Mouse (Mus musculus) liver, embryonic 15.5 days (tissue): ENCODE data around the gene Cbfa2t3. TPM values are rescaled to one million over a fixed set of nuclear protein-coding genes. Genes with fewer than 3 reads are reported as not detected.
A peak's percentile ranks its signal among the peaks of the same experiment; 100 is the strongest.

Experiments
- ATAC-seq: fragments of 200-750 bp; cut with Nextera tagmentation; 2 replicates; pipeline ENCODE4 v1.8.0; 2017; ENCODE audit warnings: moderate number of reproducible peaks, mild to moderate bottlenecking, moderate library complexity; ENCODE audit not compliant: insufficient read depth
- H3K27ac ChIP-seq: fragments of 300-500 bp; sonication (generic); replicated peaks from 2 replicates; pipeline ENCODE4 v1.5.1; 2015; ENCODE audit warnings: mild to moderate bottlenecking, inconsistent platforms
- H3K27me3 ChIP-seq: fragments of 300-500 bp; sonication (generic); 2 replicates; pipeline ENCODE4 v1.6.1; 2015; ENCODE audit warnings: mild to moderate bottlenecking, inconsistent platforms
- H3K36me3 ChIP-seq: fragments of 300-500 bp; sonication (generic); replicated peaks from 2 replicates; pipeline ENCODE4 v1.6.1; 2015; ENCODE audit warnings: moderate library complexity, mild to moderate bottlenecking, inconsistent platforms
- H3K4me1 ChIP-seq: fragments of 300-500 bp; sonication (generic); replicated peaks from 2 replicates; pipeline ENCODE4 v1.6.1; 2015; ENCODE audit warnings: inconsistent platforms
- H3K4me2 ChIP-seq: fragments of 300-500 bp; sonication (generic); 2 replicates; pipeline ENCODE4 v1.6.1; 2015; ENCODE audit warnings: moderate library complexity, mild to moderate bottlenecking, inconsistent platforms
- H3K4me3 ChIP-seq: fragments of 300-500 bp; sonication (generic); replicated peaks from 2 replicates; pipeline ENCODE4 v1.5.1; 2015; ENCODE audit warnings: mild to moderate bottlenecking, inconsistent platforms
- H3K9ac ChIP-seq: fragments of 300-500 bp; sonication (generic); 2 replicates; pipeline ENCODE4 v1.6.1; 2015; ENCODE audit warnings: moderate library complexity, mild to moderate bottlenecking, inconsistent platforms
- H3K9me3 ChIP-seq: fragments of 300-500 bp; sonication (generic); replicated peaks from 2 replicates; pipeline ENCODE4 v1.6.1; 2016; ENCODE audit warnings: inconsistent platforms
- WGBS: fragments of 180-500 bp; shearing (Covaris S2); methylation state at CpG from one replicate; pipeline ENCODE4 v1.1.7; 2015; ENCODE audit warnings: mixed read lengths; ENCODE audit not compliant: insufficient replicate concordance; 5-methylcytosine and 5-hydroxymethylcytosine counted together
- polyA plus RNA-seq: library from polyadenylated mRNA; unstranded; fragments of >200 nt; fragmentation: Nextera tagmentation; extraction: Ambion mirVana; gene quantifications from 2 replicates; pipeline ENCODE4 v1.2.1, GENCODE M21; 2015

The Cbfa2t3 gene
- polyA plus RNA-seq, 1 experiment from 2014 or later, result 3.5 TPM

DNA sequence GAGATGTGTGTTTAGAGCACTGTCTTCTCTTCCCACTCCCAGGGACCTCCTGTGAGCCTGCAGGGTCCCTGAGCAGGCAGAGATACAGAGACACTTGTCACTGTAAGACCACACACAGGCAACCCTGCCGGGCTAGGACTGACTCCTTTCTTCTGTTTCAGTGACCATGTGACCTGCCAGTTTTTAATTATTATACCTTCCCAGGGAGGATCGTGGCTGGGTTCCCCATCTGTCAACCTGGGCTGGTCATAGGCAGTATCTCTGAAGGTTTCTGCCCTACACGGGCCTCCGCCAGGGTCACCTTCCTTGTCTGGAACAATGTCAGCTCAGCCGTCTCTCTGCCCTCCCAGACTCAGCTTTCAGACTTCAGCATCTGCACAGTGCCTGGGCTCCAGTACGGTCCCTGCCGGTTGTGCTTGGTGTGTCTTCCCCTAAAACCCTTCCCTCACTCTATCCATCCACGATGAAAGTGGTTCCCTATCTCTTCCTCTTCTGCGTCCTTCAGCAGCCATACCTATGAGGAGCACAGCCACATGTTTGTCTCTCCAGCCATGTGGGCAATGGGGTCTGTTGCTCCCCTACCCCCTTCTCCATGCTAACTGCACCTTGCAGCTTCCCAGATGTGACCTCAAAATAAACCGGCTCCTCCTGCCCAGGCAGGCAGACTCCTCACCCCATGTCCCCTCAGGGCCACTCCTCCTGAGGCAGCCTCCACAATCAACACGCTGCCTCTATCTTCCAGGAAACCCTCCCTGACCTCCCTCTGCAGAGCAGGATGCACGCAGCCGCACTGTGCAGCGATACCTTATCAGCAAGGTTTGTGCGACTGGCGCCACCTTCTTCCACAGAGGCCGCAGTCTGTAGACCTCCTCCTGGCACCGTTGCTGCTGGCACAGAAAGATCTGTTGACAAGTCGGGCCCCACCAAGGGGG lies 36.9 kb upstream of the Cbfa2t3 start:
- H3K27me3 ChIP-seq, result peaks cover 99% of the 10 kb centered on the region
- H3K27ac ChIP-seq, result peak overlapping the region; percentile 35; the same call in 1 of the 2 replicates
- H3K36me3 ChIP-seq, result no peaks in the 10 kb centered on the region
- 10% methylated on average over 19 of the region's 19 CpGs for WGBS
- H3K4me1 ChIP-seq, result peaks cover 44% of the 10 kb centered on the region
- H3K4me3 ChIP-seq, result peak overlapping the region; percentile 19
- peak; percentile 92 for ATAC-seq
- peak overlapping the region; percentile 54 for H3K4me2 ChIP-seq
- peak overlapping the region; percentile 36 for H3K9ac ChIP-seq
- H3K9me3 ChIP-seq, result no peaks in the 10 kb centered on the region

DNA sequence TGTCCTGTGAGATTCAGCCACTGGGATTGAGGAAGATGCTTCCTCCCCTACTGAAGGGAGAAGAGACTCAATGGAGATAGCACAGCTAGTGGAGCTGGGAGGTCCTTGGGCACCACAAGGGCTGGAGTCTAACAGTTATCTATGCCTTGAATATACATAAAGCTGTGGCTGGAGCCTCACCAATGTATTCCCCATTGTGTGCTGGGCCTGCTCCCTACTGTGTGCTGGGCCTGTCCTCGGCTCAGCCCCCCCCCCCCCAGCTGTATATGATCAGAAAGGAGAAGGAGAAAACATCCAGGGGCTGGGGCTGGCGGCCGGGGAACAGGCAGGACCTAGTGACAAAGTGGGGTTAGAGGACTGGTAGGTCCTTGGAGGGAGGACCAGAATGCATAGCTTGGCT lies 36.2 kb upstream of the Cbfa2t3 start:
- 0 out of 2 replicates have a peak overlapping the region, but pooled peaks have one; percentile 35 for H3K9ac ChIP-seq
- H3K4me2 ChIP-seq, result no peak overlapping the region; the same call in 1 of the 2 replicates

DNA sequence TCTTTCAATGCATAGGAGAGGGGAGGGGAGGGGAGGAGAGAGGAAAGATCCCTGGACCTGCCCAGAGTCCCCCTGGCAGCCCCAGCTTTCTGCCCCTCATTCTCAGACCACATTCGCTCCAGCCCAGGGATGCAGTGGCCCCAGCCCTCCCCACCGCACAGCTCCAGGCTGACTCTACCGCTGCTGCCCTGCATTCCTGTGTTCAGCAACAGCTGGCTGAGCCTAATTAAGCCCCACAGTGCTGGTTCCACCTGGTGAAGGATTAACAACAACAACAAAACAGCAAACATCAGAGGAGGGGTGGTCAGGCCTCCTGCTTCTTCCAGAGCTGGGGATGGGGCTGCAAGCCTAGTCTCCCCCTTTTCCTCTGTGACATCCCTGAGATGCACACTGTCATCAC lies 29.7 kb upstream of the Cbfa2t3 start:
- ATAC-seq, result no peak
- Histone ChIP-seq H3K27ac (no peak overlapping the region), H3K4me2 (no peak overlapping the region), H3K4me1 (no peaks in the 10 kb centered on the region), H3K36me3 (no peaks in the 10 kb centered on the region), H3K27me3 (peaks cover 99% of the 10 kb centered on the region), H3K9ac (no peak overlapping the region), H3K9me3 (no peaks in the 10 kb centered on the region), H3K4me3 (no peak overlapping the region)
- WGBS, result 53% methylated on average over 3 of the region's 3 CpGs

More for the DNA sequence above, 36.2 kb upstream of the Cbfa2t3 start:
- 57% methylated on average over 3 of the region's 3 CpGs for WGBS
- no peak overlapping the region for H3K4me3 ChIP-seq
- 0 out of 2 replicates have a peak overlapping the region, but pooled peaks have one; percentile 35 for H3K27ac ChIP-seq
- ATAC-seq, result no peak
- peaks cover 44% of the 10 kb centered on the region for H3K4me1 ChIP-seq
- H3K27me3 ChIP-seq, result peaks cover 99% of the 10 kb centered on the region
- H3K36me3 ChIP-seq, result no peaks in the 10 kb centered on the region
- H3K9me3 ChIP-seq, result no peaks in the 10 kb centered on the region

DNA sequence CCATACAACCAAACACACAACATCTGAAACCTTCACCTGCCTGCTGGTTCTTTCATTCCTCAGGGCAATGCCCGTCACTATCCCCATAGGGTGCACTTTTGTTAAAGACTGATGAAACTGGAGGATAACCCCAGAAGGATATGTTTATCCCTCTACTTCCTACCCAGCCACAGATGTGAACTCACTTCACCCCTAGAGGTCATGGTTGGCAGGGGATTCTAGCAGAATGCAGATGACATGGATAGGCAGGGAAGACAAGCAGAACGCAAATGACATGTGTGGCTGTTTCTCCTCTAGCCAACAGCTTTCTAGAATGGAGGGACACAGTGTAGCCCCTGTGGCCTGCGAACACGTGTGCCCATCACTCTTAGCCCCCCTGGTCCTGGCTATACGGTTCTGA lies 28.5 kb upstream of the Cbfa2t3 start:
- H3K27me3 ChIP-seq, result peaks cover 99% of the 10 kb centered on the region
- no peak overlapping the region for H3K4me2 ChIP-seq
- 50% methylated on average over 5 of the region's 5 CpGs for WGBS

DNA sequence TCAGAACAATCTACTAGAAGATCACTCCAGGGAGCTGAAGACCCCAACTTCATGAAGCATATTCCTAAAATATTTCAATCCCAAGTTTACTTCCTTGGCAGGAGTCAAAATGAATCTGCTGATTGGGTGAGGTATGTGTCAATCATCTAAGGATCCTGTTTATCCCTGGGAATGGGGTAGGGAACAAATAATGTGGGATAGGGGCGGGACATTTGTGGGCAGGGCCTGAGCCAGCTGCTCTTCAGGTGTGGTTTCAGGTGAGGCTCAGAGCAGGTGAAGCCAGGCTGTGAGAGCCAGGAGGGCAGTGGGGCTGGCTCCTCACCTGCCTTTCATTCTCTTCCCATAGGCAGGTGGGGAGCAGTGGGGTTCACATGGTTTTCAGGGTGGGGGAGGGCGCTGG lies 27.9 kb upstream of the Cbfa2t3 start:
- Histone ChIP-seq H3K4me1 (peaks cover 17% of the 10 kb centered on the region), H3K27ac (no peak overlapping the region), H3K9ac (no peak overlapping the region), H3K4me3 (no peak overlapping the region), H3K4me2 (no peak overlapping the region), H3K36me3 (no peaks in the 10 kb centered on the region), H3K27me3 (peaks cover 99% of the 10 kb centered on the region), H3K9me3 (no peaks in the 10 kb centered on the region)
- WGBS, result 49% methylated on average over 2 of the region's 2 CpGs
- no peak for ATAC-seq

More for the DNA sequence above, 28.5 kb upstream of the Cbfa2t3 start:
- H3K9ac ChIP-seq, result no peak overlapping the region
- H3K4me1 ChIP-seq, result peaks cover 11% of the 10 kb centered on the region
- H3K9me3 ChIP-seq, result no peaks in the 10 kb centered on the region
- H3K4me3 ChIP-seq, result no peak overlapping the region
- H3K36me3 ChIP-seq, result no peaks in the 10 kb centered on the region
- no peak overlapping the region for H3K27ac ChIP-seq
- ATAC-seq, result no peak

DNA sequence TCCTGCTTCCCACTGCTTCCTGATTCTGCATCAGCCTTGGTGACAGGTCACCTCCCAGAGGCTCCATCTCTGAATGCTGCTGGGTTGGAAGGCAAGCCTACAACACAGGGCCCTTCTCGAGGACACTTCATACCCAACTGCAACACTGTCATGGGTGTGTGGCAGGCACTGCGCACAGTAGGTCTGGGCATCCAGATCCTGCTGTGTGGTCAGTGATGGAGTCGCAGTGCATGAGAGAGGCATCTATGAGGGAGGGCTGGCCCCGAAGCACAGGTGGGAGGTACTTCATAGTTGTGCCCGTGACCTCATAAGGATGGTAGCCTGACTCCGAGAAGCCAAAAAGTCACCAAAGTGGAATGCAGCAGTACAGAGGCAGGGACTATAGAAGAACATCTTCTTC lies 26.3 kb upstream of the Cbfa2t3 start:
- H3K4me1 ChIP-seq, result peaks cover 33% of the 10 kb centered on the region
- no peak overlapping the region for H3K4me2 ChIP-seq
- ATAC-seq, result no peak
- H3K4me3 ChIP-seq, result no peak overlapping the region
- no peak overlapping the region for H3K9ac ChIP-seq
- no peaks in the 10 kb centered on the region for H3K36me3 ChIP-seq
- H3K9me3 ChIP-seq, result no peaks in the 10 kb centered on the region
- H3K27me3 ChIP-seq, result peaks cover 97% of the 10 kb centered on the region
- WGBS, result 86% methylated on average over 6 of the region's 6 CpGs
- H3K27ac ChIP-seq, result no peak overlapping the region

DNA sequence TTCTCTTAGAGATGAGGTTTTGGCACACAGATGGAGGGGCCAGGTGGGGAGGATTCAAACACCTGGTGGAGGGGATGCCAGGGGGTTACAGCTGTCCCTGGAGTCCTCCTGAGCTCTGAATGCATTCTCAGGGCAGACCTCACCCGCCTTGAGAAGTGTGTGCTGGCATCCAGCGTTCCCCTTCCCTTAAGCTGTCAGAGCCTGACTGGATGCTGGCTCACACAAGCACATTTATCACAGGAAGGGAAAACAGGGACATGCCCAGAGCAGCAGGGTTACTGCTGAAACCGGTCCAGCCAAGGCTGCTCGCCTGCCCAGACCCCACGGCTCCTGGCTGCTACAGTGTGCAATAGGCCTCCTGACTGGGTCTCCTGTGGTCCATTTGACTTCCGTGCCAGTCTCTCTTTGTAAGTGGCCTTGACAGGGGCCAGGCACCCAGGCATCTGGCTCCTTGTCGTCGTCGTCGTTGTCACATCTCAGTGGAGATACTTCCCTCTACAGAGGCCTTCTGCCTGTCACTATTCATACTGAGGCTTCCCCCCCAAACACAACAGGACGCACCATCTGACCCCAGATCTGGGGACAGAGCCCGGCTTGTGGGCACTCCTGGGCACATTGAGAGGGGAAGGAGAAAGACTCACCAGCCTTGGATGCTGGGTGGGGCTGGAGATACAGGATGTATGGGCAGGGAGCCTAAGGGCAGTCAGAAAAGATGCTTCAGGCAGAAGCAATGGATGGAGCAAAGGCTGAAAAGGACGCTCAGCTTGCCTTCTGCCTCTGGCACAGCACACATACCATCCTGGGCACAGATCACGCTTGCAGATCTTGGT lies 22.1 kb upstream of the Cbfa2t3 start:
- Histone ChIP-seq H3K27me3 (peaks cover 87% of the 10 kb centered on the region), H3K36me3 (no peaks in the 10 kb centered on the region), H3K9me3 (no peaks in the 10 kb centered on the region), H3K4me1 (peaks cover 64% of the 10 kb centered on the region), H3K9ac (peak overlapping the region; percentile 52), H3K27ac (peak overlapping the region; percentile 95), H3K4me2 (peak overlapping the region; percentile 87), H3K4me3 (peak overlapping the region; percentile 34)
- WGBS, result 19% methylated on average over 14 of the region's 14 CpGs
- peak; percentile 38 for ATAC-seq

DNA sequence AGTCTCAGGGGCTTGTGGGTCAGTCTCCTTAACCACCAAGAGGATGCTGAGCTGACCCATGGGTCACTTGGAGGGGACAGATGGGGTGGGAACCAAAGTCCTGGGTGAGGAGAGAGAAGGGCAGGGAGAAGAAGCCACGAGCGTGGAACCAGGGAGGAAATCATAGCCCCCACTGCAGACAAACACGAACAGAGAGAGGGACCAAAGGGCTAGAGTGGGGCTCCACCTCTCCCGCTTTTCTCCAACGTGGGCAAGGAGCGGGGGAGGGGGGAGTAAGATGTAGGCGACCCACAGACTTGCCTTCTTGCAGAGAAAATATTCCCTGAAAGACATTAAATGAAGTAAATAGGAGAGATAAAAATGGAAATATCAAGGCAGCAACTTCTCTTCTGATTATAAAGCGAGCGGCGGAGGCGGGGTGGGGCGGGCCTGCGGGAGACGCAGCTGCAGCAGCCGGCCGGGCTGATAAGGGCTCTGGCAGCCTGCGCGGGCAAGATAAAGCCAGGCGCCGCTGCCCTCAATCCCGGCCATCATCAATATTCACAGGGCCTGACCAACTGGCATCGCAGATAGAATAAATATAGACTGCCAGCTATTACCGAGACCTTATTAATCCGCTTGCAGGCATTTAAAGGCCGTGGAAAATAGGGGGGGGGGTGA lies 21.3 kb upstream of the Cbfa2t3 start:
- H3K9ac ChIP-seq, result peak overlapping the region; percentile 52

DNA sequence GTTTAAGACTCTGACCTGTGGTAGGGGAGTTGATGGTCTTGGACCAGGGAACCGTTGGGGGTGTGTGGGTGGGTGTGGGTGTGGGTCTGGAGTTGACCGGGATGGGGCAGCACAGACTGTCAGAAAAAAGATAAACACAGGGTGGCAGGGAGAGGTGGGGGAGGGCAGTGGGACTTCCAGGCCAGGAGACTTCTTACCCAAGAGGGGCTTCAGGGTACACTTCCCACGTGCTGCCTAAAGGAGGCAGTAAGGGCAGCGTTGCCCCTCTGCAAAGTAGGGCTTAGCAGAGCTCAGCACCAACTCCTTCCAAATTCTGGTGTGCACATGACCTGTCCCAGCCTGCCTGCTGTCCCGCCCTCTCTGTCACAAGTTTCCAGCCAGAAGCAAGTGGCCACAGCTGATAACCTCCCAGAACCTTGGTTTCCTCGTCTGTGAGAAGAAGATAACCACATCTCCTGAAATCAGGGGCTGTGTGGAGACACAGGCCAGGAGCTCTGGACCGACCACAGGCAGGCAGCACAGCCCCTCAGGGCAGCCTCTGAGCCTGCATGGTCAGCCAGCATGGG lies 20.7 kb upstream of the Cbfa2t3 start:
- peak overlapping the region; percentile 99 for H3K27ac ChIP-seq
- WGBS, result 3% methylated on average over 7 of the region's 7 CpGs
- peak overlapping the region; percentile 51 for H3K4me3 ChIP-seq
- H3K4me2 ChIP-seq, result peak overlapping the region; percentile 87
- H3K36me3 ChIP-seq, result no peaks in the 10 kb centered on the region
- peaks cover 64% of the 10 kb centered on the region for H3K4me1 ChIP-seq
- peak overlapping the region; percentile 51 for H3K9ac ChIP-seq
- peaks cover 86% of the 10 kb centered on the region for H3K27me3 ChIP-seq
- H3K9me3 ChIP-seq, result no peaks in the 10 kb centered on the region
- ATAC-seq, result peak; percentile 90

More for the DNA sequence above, 21.3 kb upstream of the Cbfa2t3 start:
- peak overlapping the region; percentile 99 for H3K27ac ChIP-seq
- no peaks in the 10 kb centered on the region for H3K36me3 ChIP-seq
- no peaks in the 10 kb centered on the region for H3K9me3 ChIP-seq
- H3K4me3 ChIP-seq, result peak overlapping the region; percentile 51
- 2% methylated on average over 25 of the region's 25 CpGs for WGBS
- H3K27me3 ChIP-seq, result peaks cover 86% of the 10 kb centered on the region
- H3K4me2 ChIP-seq, result peak overlapping the region; percentile 87
- H3K4me1 ChIP-seq, result peaks cover 64% of the 10 kb centered on the region
- peak; percentile 81 for ATAC-seq

DNA sequence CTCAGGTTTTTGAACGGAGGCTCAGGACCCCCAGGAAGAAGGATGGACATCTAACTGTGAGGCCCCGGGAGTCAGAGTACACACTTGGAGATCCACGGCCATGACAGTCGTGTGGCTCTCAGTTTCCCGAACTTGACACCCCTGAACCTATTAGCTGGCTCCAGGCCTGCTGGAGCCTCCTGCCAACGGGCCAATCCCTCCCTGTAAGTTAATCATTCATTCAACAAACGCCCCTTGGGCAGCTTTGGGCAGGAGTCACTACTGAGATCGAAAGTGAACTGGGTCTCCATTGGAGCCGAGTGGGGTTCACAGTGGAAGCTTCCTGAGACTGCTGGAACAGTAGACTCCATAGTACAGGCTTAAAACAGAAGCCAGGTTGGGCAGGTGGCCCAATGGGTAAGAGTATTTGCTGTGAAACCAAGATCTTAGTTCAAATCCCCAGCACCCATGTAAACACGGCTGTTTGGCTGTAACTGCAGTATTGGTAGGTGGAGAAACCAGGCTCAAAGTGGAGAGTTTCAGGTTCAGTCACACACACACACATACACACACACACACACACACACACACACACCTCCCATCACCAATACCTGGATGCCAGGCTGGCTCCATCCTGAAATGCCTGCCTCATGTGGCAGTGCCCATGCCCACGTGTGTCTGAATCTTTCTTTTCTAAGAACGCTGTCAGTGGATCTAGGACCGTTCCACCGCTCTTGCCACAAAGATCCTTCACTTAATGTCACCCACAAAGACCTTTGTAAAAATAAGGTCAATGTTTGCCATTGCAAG lies 20.0 kb upstream of the Cbfa2t3 start:
- no peaks in the 10 kb centered on the region for H3K9me3 ChIP-seq
- H3K4me3 ChIP-seq, result peak overlapping the region; percentile 51
- peak overlapping the region; percentile 87 for H3K4me2 ChIP-seq
- H3K36me3 ChIP-seq, result no peaks in the 10 kb centered on the region
- WGBS, result 55% methylated on average over 14 of the region's 14 CpGs
- H3K27me3 ChIP-seq, result peaks cover 86% of the 10 kb centered on the region
- H3K9ac ChIP-seq, result peak overlapping the region; percentile 51
- ATAC-seq, result peak; percentile 0; the same call in 1 of the 2 replicates
- peaks cover 64% of the 10 kb centered on the region for H3K4me1 ChIP-seq
- H3K27ac ChIP-seq, result peak overlapping the region; percentile 99
